Mouse (Mus musculus): ENCODE measurements at regions not wholly inside any gene's neighbourhood (a gene's known extent, or its start where the extent isn't known, plus 50 kb on each side); places are given as distances from the start of the nearest gene placed in this dataset.

GRCm38 (mm10) chr8:23531551-23532142 is 1120.5 kb downstream of the Mrps31 start:
- Histone ChIP-seq H3K4me2 (ENCODE audit: low read depth, low read length) (no peak overlapping the region), H3K9ac (ENCODE audit: low read length) (no peak overlapping the region)
- WGBS: 48% methylated on average over 10 of the region's 10 CpGs

DNA sequence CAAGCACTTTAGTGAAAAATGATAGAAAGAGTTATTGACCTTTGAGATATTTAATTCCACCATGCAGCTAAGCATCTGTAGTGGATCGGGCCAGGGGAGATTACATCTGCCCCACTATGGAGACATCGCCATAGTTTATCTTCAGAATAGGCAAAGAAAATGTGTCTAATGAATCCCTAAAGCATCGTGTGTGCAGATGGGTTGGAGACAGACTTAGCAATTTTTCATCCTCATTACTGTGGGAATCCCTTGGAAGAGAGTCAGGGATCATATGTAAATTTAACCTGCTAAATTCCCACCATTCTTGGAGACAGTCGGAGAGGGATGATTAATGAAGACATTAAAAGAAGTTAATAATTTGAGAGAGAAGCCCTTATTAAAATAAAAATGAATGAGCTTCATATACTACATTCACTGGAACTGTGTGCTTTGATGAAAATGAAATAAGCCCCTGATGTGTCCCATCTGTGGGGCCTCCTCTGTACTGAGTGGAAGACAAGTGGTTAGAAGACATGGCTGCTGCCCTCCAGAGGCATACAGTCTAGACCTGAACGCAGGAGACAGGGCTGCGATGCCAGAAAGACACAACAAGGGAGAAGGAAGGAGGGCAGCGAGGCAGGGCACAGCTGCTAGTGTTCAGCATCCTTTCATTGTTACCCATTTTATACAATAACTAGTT is 1126.7 kb downstream of the Mrps31 start:
- Histone ChIP-seq H3K4me1 (ENCODE audit: control insufficient read depth, insufficient read depth, low read length) (0 out of 2 replicates have a peak, but pooled peaks cover 2% of the 10 kb centered on the region), H3K36me3 (ENCODE audit: control insufficient read depth, insufficient read depth) (no peaks in the 10 kb centered on the region), H3K9ac (ENCODE audit: low read length) (no peak overlapping the region), H3K27me3 (ENCODE audit: control insufficient read depth, insufficient read depth, low read length) (no peaks in the 10 kb centered on the region), H3K27ac (ENCODE audit: low read length) (no peak overlapping the region), H3K4me3 (ENCODE audit: low read length) (no peak overlapping the region), H3K4me2 (ENCODE audit: low read depth, low read length) (no peak overlapping the region), H3K9me3 (replicated peaks; ENCODE audit: control insufficient read depth, low read length) (no peaks in the 10 kb centered on the region)
- WGBS: 66% methylated on average over 7 of the region's 7 CpGs
- no peak for ATAC-seq (replicated peaks; ENCODE audit: extremely low read depth, insufficient read depth, low FRiP score)

More at GRCm38 (mm10) chr8:23531551-23532142, 1120.5 kb downstream of the Mrps31 start:
- Histone ChIP-seq H3K36me3 (ENCODE audit: control insufficient read depth, insufficient read depth) (no peaks in the 10 kb centered on the region), H3K4me1 (ENCODE audit: control insufficient read depth, insufficient read depth, low read length) (no peaks in the 10 kb centered on the region), H3K4me3 (ENCODE audit: low read length) (no peak overlapping the region), H3K9me3 (replicated peaks; ENCODE audit: control insufficient read depth, low read length) (no peaks in the 10 kb centered on the region; the same call in 1 of the 2 replicates), H3K27me3 (ENCODE audit: control insufficient read depth, insufficient read depth, low read length) (no peaks in the 10 kb centered on the region; the same call in 1 of the 2 replicates), H3K27ac (ENCODE audit: low read length) (no peak overlapping the region)
- ATAC-seq (replicated peaks; ENCODE audit: extremely low read depth, insufficient read depth, low FRiP score): no peak

GRCm38 (mm10) chr8:23553565-23554473 is 1142.7 kb downstream of the Mrps31 start:
- Histone ChIP-seq H3K4me2 (ENCODE audit: low read depth, low read length) (no peak overlapping the region), H3K27me3 (ENCODE audit: control insufficient read depth, insufficient read depth, low read length) (no peaks in the 10 kb centered on the region), H3K4me3 (ENCODE audit: low read length) (no peak overlapping the region), H3K27ac (ENCODE audit: low read length) (no peak overlapping the region), H3K9me3 (replicated peaks; ENCODE audit: control insufficient read depth, low read length) (no peaks in the 10 kb centered on the region), H3K4me1 (ENCODE audit: control insufficient read depth, insufficient read depth, low read length) (no peaks in the 10 kb centered on the region), H3K36me3 (ENCODE audit: control insufficient read depth, insufficient read depth) (no peaks in the 10 kb centered on the region), H3K9ac (ENCODE audit: low read length) (no peak overlapping the region)
- 77% methylated on average over 11 of the region's 12 CpGs for WGBS
- no peak for ATAC-seq (replicated peaks; ENCODE audit: extremely low read depth, insufficient read depth, low FRiP score)

DNA sequence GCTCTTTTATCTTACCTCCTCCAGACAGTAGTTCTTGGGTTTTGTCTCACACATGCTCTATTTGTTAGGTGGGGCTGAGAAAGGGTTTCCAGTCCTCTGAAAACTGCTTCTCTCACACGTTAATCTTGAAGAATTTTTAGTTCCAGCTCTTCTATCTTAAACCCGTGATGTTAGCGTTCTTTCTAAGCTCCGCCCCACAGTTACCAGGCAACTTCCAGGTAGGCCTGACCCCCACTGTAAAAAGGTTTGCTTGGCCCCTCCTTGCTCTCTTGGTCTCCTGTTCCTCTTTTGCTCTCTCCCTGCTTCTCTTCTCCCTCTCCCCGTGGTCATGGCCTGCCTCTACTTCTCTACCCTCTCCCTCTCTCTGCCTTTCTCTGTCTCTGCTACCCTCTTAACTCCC is 1149.7 kb downstream of the Mrps31 start:
- ATAC-seq (replicated peaks; ENCODE audit: extremely low read depth, insufficient read depth, low FRiP score): no peak
- no peak overlapping the region for H3K9ac ChIP-seq (ENCODE audit: low read length)
- no peak overlapping the region for H3K4me2 ChIP-seq (ENCODE audit: low read depth, low read length)
- peaks cover 3% of the 10 kb centered on the region; the same call in 1 of the 2 replicates for H3K4me1 ChIP-seq (ENCODE audit: control insufficient read depth, insufficient read depth, low read length)
- 77% methylated on average over 5 of the region's 5 CpGs for WGBS
- peaks cover 3% of the 10 kb centered on the region; the same call in 1 of the 2 replicates for H3K27me3 ChIP-seq (ENCODE audit: control insufficient read depth, insufficient read depth, low read length)
- no peaks in the 10 kb centered on the region for H3K36me3 ChIP-seq (ENCODE audit: control insufficient read depth, insufficient read depth)
- no peak overlapping the region for H3K27ac ChIP-seq (ENCODE audit: low read length)
- no peaks in the 10 kb centered on the region for H3K9me3 ChIP-seq (replicated peaks; ENCODE audit: control insufficient read depth, low read length)
- no peak overlapping the region for H3K4me3 ChIP-seq (ENCODE audit: low read length)

- H3K27me3 ChIP-seq (ENCODE audit: control insufficient read depth, insufficient read depth, low read length): peaks cover 3% of the 10 kb centered on the region; the same call in 1 of the 2 replicates
- H3K4me3 ChIP-seq (ENCODE audit: low read length): no peak overlapping the region
- no peaks in the 10 kb centered on the region for H3K36me3 ChIP-seq (ENCODE audit: control insufficient read depth, insufficient read depth)
- 53% methylated on average over 8 of the region's 8 CpGs for WGBS
- no peak for ATAC-seq (replicated peaks; ENCODE audit: extremely low read depth, insufficient read depth, low FRiP score)
- no peaks in the 10 kb centered on the region for H3K9me3 ChIP-seq (replicated peaks; ENCODE audit: control insufficient read depth, low read length)
- H3K4me1 ChIP-seq (ENCODE audit: control insufficient read depth, insufficient read depth, low read length): peaks cover 3% of the 10 kb centered on the region; the same call in 1 of the 2 replicates
- H3K27ac ChIP-seq (ENCODE audit: low read length): no peak overlapping the region
- no peak overlapping the region for H3K4me2 ChIP-seq (ENCODE audit: low read depth, low read length)
- no peak overlapping the region for H3K9ac ChIP-seq (ENCODE audit: low read length)
Measured at GRCm38 (mm10) chr8:23561683-23562385, 1150.7 kb downstream of the Mrps31 start.

DNA sequence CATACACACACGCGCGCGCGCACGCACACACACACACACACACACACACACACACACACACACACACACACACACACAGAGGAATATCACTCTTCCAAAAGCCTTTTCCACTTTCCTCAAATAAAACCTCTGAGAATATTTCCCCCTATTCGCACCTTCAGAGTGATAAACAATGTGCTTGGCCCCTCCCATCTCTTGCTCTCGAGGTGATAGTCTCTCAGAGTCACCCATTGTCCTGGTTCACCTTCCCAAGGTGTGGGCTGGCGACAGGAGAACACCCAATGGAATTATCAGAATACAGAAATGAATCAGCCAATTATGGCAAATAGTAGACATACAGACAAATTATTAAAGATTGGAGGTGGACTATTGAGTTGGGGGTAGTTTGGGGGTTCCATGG is 1151.3 kb downstream of the Mrps31 start:
- no peak for ATAC-seq (replicated peaks; ENCODE audit: extremely low read depth, insufficient read depth, low FRiP score)
- Histone ChIP-seq H3K9ac (ENCODE audit: low read length) (no peak overlapping the region), H3K27ac (ENCODE audit: low read length) (no peak overlapping the region), H3K4me1 (ENCODE audit: control insufficient read depth, insufficient read depth, low read length) (peaks cover 3% of the 10 kb centered on the region; the same call in 1 of the 2 replicates), H3K4me3 (ENCODE audit: low read length) (no peak overlapping the region), H3K4me2 (ENCODE audit: low read depth, low read length) (no peak overlapping the region), H3K36me3 (ENCODE audit: control insufficient read depth, insufficient read depth) (no peaks in the 10 kb centered on the region), H3K27me3 (ENCODE audit: control insufficient read depth, insufficient read depth, low read length) (peaks cover 3% of the 10 kb centered on the region; the same call in 1 of the 2 replicates), H3K9me3 (replicated peaks; ENCODE audit: control insufficient read depth, low read length) (no peaks in the 10 kb centered on the region)
- WGBS: 37% methylated on average over 9 of the region's 9 CpGs

GRCm38 (mm10) chr8:23563065-23564020 is 1152.2 kb downstream of the Mrps31 start:
- Histone ChIP-seq H3K4me2 (ENCODE audit: low read depth, low read length) (peak overlapping the region; percentile 57), H3K27me3 (ENCODE audit: control insufficient read depth, insufficient read depth, low read length) (peaks cover 3% of the 10 kb centered on the region; the same call in 1 of the 2 replicates), H3K4me1 (ENCODE audit: control insufficient read depth, insufficient read depth, low read length) (peaks cover 3% of the 10 kb centered on the region; the same call in 1 of the 2 replicates), H3K4me3 (ENCODE audit: low read length) (peak overlapping the region; percentile 32), H3K9ac (ENCODE audit: low read length) (no peak overlapping the region), H3K27ac (ENCODE audit: low read length) (no peak overlapping the region), H3K36me3 (ENCODE audit: control insufficient read depth, insufficient read depth) (no peaks in the 10 kb centered on the region), H3K9me3 (replicated peaks; ENCODE audit: control insufficient read depth, low read length) (no peaks in the 10 kb centered on the region; the same call in 1 of the 2 replicates)
- no peak for ATAC-seq (replicated peaks; ENCODE audit: extremely low read depth, insufficient read depth, low FRiP score)
- WGBS: 13% methylated on average over 15 of the region's 18 CpGs

DNA sequence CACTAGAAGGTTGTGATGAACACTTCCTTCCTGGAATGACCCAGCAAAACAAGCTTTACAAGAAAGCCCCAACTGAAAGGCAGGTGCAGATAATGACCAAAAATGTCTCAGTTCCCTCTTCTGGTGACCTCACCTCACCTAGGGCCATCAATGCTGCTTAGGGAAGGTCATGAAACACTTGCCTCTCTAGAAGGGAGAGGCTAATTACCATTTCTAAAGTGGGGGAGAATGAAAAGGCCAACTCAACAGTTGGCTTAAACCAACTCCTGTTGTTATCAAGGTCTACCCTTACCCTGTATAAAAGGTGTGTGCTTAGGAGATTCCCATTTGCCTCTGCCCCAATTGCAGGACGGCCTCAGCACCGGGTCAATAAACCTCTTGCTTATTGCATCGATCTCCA is 1156.7 kb downstream of the Mrps31 start:
- no peaks in the 10 kb centered on the region; the same call in 1 of the 2 replicates for H3K9me3 ChIP-seq (replicated peaks; ENCODE audit: control insufficient read depth, low read length)
- no peak overlapping the region for H3K4me2 ChIP-seq (ENCODE audit: low read depth, low read length)
- H3K27ac ChIP-seq (ENCODE audit: low read length): no peak overlapping the region
- 83% methylated on average over 3 of the region's 3 CpGs for WGBS
- H3K36me3 ChIP-seq (ENCODE audit: control insufficient read depth, insufficient read depth): no peaks in the 10 kb centered on the region
- H3K4me1 ChIP-seq (ENCODE audit: control insufficient read depth, insufficient read depth, low read length): peaks cover 3% of the 10 kb centered on the region; the same call in 1 of the 2 replicates
- H3K9ac ChIP-seq (ENCODE audit: low read length): no peak overlapping the region
- H3K4me3 ChIP-seq (ENCODE audit: low read length): no peak overlapping the region
- no peak for ATAC-seq (replicated peaks; ENCODE audit: extremely low read depth, insufficient read depth, low FRiP score)
- H3K27me3 ChIP-seq (ENCODE audit: control insufficient read depth, insufficient read depth, low read length): peaks cover 3% of the 10 kb centered on the region; the same call in 1 of the 2 replicates
